Comparison of ENCODE assay signal across 16 mouse cellular contexts in genomic region chr5:134258934-134259333, GRCm38 (mm10).
"Had no signal": no experiment of that assay in that cellular context is flagged by ENCODE, and none has a peak within 500 bp of the region (broad histone marks: within the 10 kb centered on the region; RNA-seq: fewer than 3 reads in every experiment).

No protein-coding gene starts in this region.

- H3K27ac ChIP-seq: neural tube, embryonic 13.5 days; neural tube, embryonic 15.5 days; stomach, embryonic 15.5 days; stomach, postnatal 0 days had no signal

- H3K9me3 ChIP-seq: neural tube, embryonic 13.5 days; neural tube, embryonic 15.5 days; stomach, embryonic 15.5 days had no signal

- H3K4me3 ChIP-seq: neural tube, embryonic 13.5 days; neural tube, embryonic 15.5 days; stomach, embryonic 15.5 days had no signal

- H3K9ac ChIP-seq: neural tube, embryonic 13.5 days; neural tube, embryonic 15.5 days; stomach, embryonic 15.5 days had no signal

- H3K4me2 ChIP-seq: neural tube, embryonic 13.5 days; neural tube, embryonic 15.5 days; stomach, embryonic 15.5 days had no signal

- DNase-seq: retina, postnatal 1 day; right cerebral cortex, adult 18-20 months; right cerebral cortex, postnatal 14 days; right cerebral cortex, postnatal 25 days; right cerebral cortex, postnatal 4 days; spleen, adult 18-20 months; thymus, adult 18-20 months; thymus, adult 2 months; thymus, postnatal 14 days; thymus, postnatal 25 days; thymus, postnatal 36 days; thymus, postnatal 4 days had no signal

- H3K4me1 ChIP-seq: neural tube, embryonic 13.5 days; neural tube, embryonic 15.5 days; stomach, embryonic 15.5 days had no signal

- H3K27me3 ChIP-seq: neural tube, embryonic 13.5 days; neural tube, embryonic 15.5 days; stomach, embryonic 15.5 days had no signal
